7 mouse cellular contexts compared by ENCODE assay signal in the genomic region with DNA sequence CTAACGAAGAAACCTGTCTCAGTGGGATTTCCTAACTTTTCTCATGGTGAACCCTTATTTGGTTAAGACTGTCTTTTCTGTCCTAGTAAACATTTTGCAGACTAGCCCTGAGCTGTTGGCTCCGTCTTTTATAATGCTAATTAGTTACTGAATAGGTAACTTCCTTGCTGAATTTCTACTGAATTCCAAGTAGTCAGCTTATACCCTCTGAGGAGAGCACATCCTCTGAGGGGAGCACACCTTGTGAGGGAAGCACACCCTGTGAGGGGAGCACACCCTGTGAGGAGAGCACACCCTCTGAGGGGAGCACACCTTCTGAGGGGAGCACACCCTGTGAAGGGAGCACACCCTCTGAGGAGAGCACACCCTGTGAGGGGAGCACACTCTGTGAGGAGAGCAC.
A peak's percentile ranks its signal among the peaks of the same experiment; 100 is the strongest.
DNase-seq lines count a peak whose midpoint lies in the region; TF ChIP-seq lines count a peak whose summit lies in the region.
"Not testable (repeated sequence)": the region's sequence is repeated elsewhere in the genome, so short reads cannot be mapped to it uniquely, and the experiment has no call there.

No protein-coding gene starts in this region.

- 49% methylated on average over 2 of the region's 2 CpGs for WGBS in kidney, adult 2 months

- not testable (repeated sequence) for H3K4me1 ChIP-seq in ES-Bruce4 (ENCODE audit: control insufficient read depth, insufficient read depth, low read length); ES-E14 (ENCODE audit: control insufficient read depth in 2 of 2, insufficient read depth in 2 of 2, low read length in 2 of 2, poor library complexity in 1 of 2); kidney, adult 2 months (ENCODE audit: control insufficient read depth, insufficient read depth, low read length)

- not testable (repeated sequence) for TF ChIP-seq POLR2A in ES-Bruce4 (IDR thresholded peaks at IDR 0.05; ENCODE audit: insufficient read depth, low read length); kidney, adult 2 months (IDR thresholded peaks at IDR 0.05; ENCODE audit: low read depth, low read length)

- not testable (repeated sequence) for TF ChIP-seq CTCF in ES-Bruce4 (IDR thresholded peaks at IDR 0.05; ENCODE audit: low read depth, low read length); kidney, adult 2 months (conservative IDR thresholded peaks at IDR 0.05; ENCODE audit: insufficient read depth, insufficient read length, low read depth, low read length)

- H3K9me3 ChIP-seq in ES-Bruce4 (replicated peaks; ENCODE audit: control insufficient read depth, insufficient read depth, low read length, poor library complexity, severe bottlenecking); ES-E14 (ENCODE audit: control insufficient read depth, insufficient read depth, low read depth, low read length): not testable (repeated sequence)

- DNase-seq in ES-CJ7 (ENCODE audit: low read depth, low spot score) (peak; percentile 90), R1 (ENCODE audit: low read depth, low spot score) (peak; percentile 92), ZHBTc4 (ENCODE audit: low read depth, low spot score) (peak; percentile 68)
- not testable (repeated sequence) for DNase-seq in ES-E14 (ENCODE audit: low read depth, low spot score)
- peak; percentile 40 for DNase-seq in kidney, adult 2 months
- DNase-seq in kidney, adult 9 months = peak; percentile 18

- H3K9ac ChIP-seq in ES-Bruce4 (ENCODE audit: low read depth, poor library complexity, severe bottlenecking); ES-E14 (ENCODE audit: insufficient read depth, low read depth, low read length, poor library complexity, severe bottlenecking): not testable (repeated sequence)

- H3K4me3 ChIP-seq in ES-Bruce4 (ENCODE audit: low read depth, low read length); ES-E14 (ENCODE audit: insufficient read depth in 1 of 2, low read depth in 1 of 2, low read length in 2 of 2, poor library complexity in 1 of 2, severe bottlenecking in 1 of 2); kidney, adult 2 months (ENCODE audit: insufficient read depth, low read depth, low read length): not testable (repeated sequence)

- not testable (repeated sequence) for H3K27me3 ChIP-seq in ES-Bruce4 (ENCODE audit: control insufficient read depth, insufficient read depth, low read length, poor library complexity, severe bottlenecking); kidney, adult 2 months (replicated peaks; ENCODE audit: control insufficient read depth, insufficient read depth, low read length)

- TF ChIP-seq EP300 in ES-Bruce4 (IDR thresholded peaks at IDR 0.05; ENCODE audit: insufficient read depth, low read depth, low read length) = peak; percentile 69

- H3K27ac ChIP-seq in ES-Bruce4 (ENCODE audit: insufficient read depth, low read length) = peak overlapping the region; percentile 45
- H3K27ac ChIP-seq in ES-E14 (ENCODE audit: insufficient read depth, low read depth, low read length, poor library complexity, severe bottlenecking) = peak overlapping the region; percentile 92
- H3K27ac ChIP-seq in kidney, adult 2 months (ENCODE audit: insufficient read depth, low read depth, low read length) = not testable (repeated sequence)

- not testable (repeated sequence) for H3K36me3 ChIP-seq in ES-Bruce4 (ENCODE audit: control insufficient read depth, insufficient read depth, low read length, poor library complexity, severe bottlenecking); ES-E14 (ENCODE audit: control insufficient read depth, insufficient read depth, low read length, poor library complexity, severe bottlenecking); kidney, adult 2 months (ENCODE audit: control insufficient read depth, insufficient read depth, low read length)

- in situ Hi-C loops in ES-E14 (cut with MboI; ENCODE audit: low sequenced_read_pairs in 2 of 2, unreplicated experiment in 2 of 2) = not testable (repeated sequence)
